Mouse (Mus musculus) megakaryocyte progenitor cell, adult 5-6 weeks (primary cell): Measurements from ENCODE around the gene Ndufb6. TPM values are rescaled to one million over a fixed set of nuclear protein-coding genes. Genes with fewer than 3 reads are reported as not detected.

Source experiments
- total RNA-seq, 2 experiments: library from RNA; stranded (forward) in 1 of 2; stranded (reverse) in 1 of 2; fragments of 157-497, 149-512 nt in 1 of 2; fragments of 200-1000 nt in 1 of 2; gene quantifications; 2 replicates each; pipeline versions ENCODE4 v1.2.3 to v1.2.4; 2015 to 2017

Gene Ndufb6
- total RNA-seq, 2 experiments from 2014 or later, result 66.9 to 151 TPM

Other genes starting within 250 kb of the Ndufb6 start
- 15.4 and 19.2 TPM in 2 replicates for gene Aco1, start 136.3 kb downstream of the Ndufb6 start, total RNA-seq (2015)
- 18.5 and 21.0 TPM in 2 replicates for gene Aco1, start 136.3 kb downstream of the Ndufb6 start, total RNA-seq (2017)
- 6.7 and 13.3 TPM in 2 replicates for gene Ddx58, start 39.6 kb downstream of the Ndufb6 start, total RNA-seq (2015)
- 8.2 and 9.8 TPM in 2 replicates for gene Ddx58, start 39.6 kb downstream of the Ndufb6 start, total RNA-seq (2017)
- 9.6 and 16.7 TPM in 2 replicates for gene Smim27, start 9.8 kb downstream of the Ndufb6 start, total RNA-seq (2015)
- gene Smim27, start 9.8 kb downstream of the Ndufb6 start, total RNA-seq (2017), result 3.6 and 5.6 TPM in 2 replicates
- 45.4 and 56.3 TPM in 2 replicates for gene Topors, start 9.6 kb downstream of the Ndufb6 start, total RNA-seq (2015)
- 77.6 and 82.4 TPM in 2 replicates for gene Topors, start 9.6 kb downstream of the Ndufb6 start, total RNA-seq (2017)
- gene Tmem215, start 192.8 kb upstream of the Ndufb6 start, total RNA-seq (2015), result 0.78 and 1.1 TPM in 2 replicates
- gene Tmem215, start 192.8 kb upstream of the Ndufb6 start, total RNA-seq (2017), result 0.71 and 1.5 TPM in 2 replicates